Mouse (Mus musculus): ENCODE measurements around the gene Osbpl5. TPM values are rescaled to one million over a fixed set of nuclear protein-coding genes. Genes with fewer than 3 reads are reported as not detected.

Osbpl5 gene
- polyA plus RNA-seq (2014; fragmentation: Nextera tagmentation; extraction: Ambion mirVana), result 47.5 and 47.7 TPM in 2 replicates

- H3K4me1 ChIP-seq (ENCODE audit: control insufficient read depth, insufficient read depth, low read length), result 0 out of 2 replicates have a peak, but pooled peaks cover 7% of the 10 kb centered on the region
- DNase-seq (ENCODE audit: low spot score), result no peak
- no peaks in the 10 kb centered on the region; the same call in none of the 2 replicates for H3K27me3 ChIP-seq (replicated peaks; ENCODE audit: control insufficient read depth, insufficient read depth, low read length)
These were observed at the start of gene Osbpl5 for GRCm38 (mm10) chr7:143756125-143757026. TSS of gene Osbpl5 (minus strand) at chr7:143756985.

DNA sequence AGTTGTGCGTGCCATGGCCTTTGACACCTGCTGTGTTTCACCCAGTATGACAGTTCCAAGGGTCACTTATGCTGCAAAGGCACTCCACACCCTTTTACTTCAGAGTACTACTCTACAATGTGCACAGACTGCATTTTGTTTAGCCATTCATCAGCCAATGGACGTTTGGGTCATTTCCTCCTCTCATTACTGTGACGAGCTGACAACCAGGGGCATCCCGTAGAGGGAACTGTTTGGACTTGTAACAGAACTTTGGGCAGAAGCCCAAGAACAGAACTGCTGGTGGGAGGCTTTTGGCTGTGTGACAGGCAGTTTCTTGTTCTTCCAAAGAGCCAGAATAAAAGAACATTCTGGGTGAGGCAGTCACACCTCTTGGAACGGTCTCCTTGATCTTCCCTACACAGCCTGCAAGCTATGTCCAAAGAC lies 48.4 kb upstream of the Osbpl5 start:
- DNase-seq (ENCODE audit: low spot score), result peak; percentile 13
- no peaks in the 10 kb centered on the region for H3K4me1 ChIP-seq (ENCODE audit: control insufficient read depth, insufficient read depth, low read length)
- no peak overlapping the region for H3K27ac ChIP-seq (replicated peaks; ENCODE audit: low read depth, low read length)
- ATAC-seq (ENCODE audit: low read depth), result no peak
- H3K4me2 ChIP-seq (ENCODE audit: low read depth, low read length), result no peak overlapping the region
- H3K36me3 ChIP-seq (ENCODE audit: control insufficient read depth, insufficient read depth, low read length), result peaks cover 60% of the 10 kb centered on the region
- 78% methylated on average over 5 of the region's 5 CpGs for WGBS
- no peak overlapping the region for H3K4me3 ChIP-seq (ENCODE audit: low read depth, low read length)
- no peaks in the 10 kb centered on the region for H3K9me3 ChIP-seq (ENCODE audit: control insufficient read depth, low read length)
- no peak overlapping the region for H3K9ac ChIP-seq (ENCODE audit: low read depth, low read length)
- H3K27me3 ChIP-seq (replicated peaks; ENCODE audit: control insufficient read depth, insufficient read depth, low read length), result no peaks in the 10 kb centered on the region

More at GRCm38 (mm10) chr7:143756125-143757026, at the start of gene Osbpl5:
- Histone ChIP-seq H3K4me2 (ENCODE audit: low read depth, low read length) (peak within 1 kb of the TSS; percentile 67), H3K36me3 (ENCODE audit: control insufficient read depth, insufficient read depth, low read length) (no peaks in the 10 kb centered on the region), H3K9me3 (ENCODE audit: control insufficient read depth, low read length) (no peaks in the 10 kb centered on the region), H3K9ac (ENCODE audit: low read depth, low read length) (peak within 1 kb of the TSS; percentile 55), H3K4me3 (ENCODE audit: low read depth, low read length) (peak within 1 kb of the TSS; percentile 37), H3K27ac (replicated peaks; ENCODE audit: low read depth, low read length) (no peak within 1 kb of the TSS)
- ATAC-seq (ENCODE audit: low read depth), result peak; percentile 19; the same call in 1 of the 2 replicates
- 26% methylated on average over 14 of the region's 22 CpGs for WGBS

DNA sequence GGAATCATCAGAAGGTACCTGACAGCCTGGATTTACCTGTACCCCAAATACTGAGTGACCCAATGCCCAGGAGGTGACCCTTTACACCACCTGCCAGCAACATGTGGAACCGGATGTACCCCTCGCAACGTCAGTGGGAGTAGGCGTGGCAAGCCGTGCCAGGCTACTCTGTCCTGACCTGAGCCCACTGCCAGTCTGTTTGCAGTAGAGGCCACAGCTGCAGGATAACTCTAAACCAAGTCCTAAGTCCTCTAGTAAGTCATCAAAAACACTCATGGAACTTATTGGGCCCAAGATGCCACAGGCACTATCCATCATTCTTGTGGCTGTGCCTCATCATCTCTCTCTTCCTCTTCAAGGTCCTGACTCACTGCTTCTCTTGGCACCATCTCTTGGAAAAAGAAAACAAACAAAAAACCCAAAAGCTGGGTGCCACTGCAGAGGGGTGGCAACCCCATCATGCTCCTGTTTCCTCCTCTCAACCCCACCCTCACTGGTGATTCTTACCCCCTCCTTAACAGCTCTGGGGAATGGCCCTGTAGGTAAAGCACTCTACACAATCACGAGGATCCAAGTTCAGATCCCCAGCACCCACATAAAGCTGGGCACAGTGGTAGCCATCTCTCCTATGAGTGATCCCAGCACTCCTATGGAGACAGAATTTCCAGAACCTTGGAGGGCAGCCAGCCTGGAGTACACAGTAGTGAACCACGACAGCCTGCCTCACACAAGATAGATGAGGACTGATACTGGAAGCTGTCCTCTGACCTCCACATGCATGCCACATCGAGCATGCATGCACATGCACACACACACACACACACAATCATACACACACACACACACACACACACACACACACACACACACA lies 44.6 kb upstream of the Osbpl5 start:
- Histone ChIP-seq H3K36me3 (ENCODE audit: control insufficient read depth, insufficient read depth, low read length) (peaks cover 65% of the 10 kb centered on the region), H3K9me3 (ENCODE audit: control insufficient read depth, low read length) (no peaks in the 10 kb centered on the region), H3K27ac (replicated peaks; ENCODE audit: low read depth, low read length) (no peak overlapping the region), H3K9ac (ENCODE audit: low read depth, low read length) (no peak overlapping the region), H3K4me1 (ENCODE audit: control insufficient read depth, insufficient read depth, low read length) (no peaks in the 10 kb centered on the region), H3K27me3 (replicated peaks; ENCODE audit: control insufficient read depth, insufficient read depth, low read length) (no peaks in the 10 kb centered on the region), H3K4me3 (ENCODE audit: low read depth, low read length) (no peak overlapping the region), H3K4me2 (ENCODE audit: low read depth, low read length) (no peak overlapping the region)
- 81% methylated on average over 8 of the region's 8 CpGs for WGBS
- DNase-seq (ENCODE audit: low spot score), result no peak
- ATAC-seq (ENCODE audit: low read depth), result no peak

DNA sequence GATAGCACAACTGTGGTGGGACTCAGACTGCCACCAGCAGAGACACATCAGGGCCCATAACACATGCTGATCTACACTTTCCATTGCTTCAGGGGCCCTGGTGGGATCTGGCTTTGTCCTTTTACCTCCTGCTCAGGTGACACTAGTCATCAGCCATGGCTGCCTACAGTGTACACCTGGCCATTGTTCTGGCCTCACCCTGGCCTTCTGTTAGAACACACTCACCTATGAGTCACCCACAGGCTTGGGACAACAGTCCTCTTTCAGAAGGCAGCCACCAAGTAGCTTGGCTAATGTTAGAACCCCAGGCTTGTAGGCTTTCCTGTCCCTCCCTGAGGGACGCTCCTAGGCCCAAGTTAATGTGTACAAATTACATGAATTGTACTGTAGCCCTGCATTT lies 44.0 kb upstream of the Osbpl5 start:
- DNase-seq (ENCODE audit: low spot score) (no peak), ATAC-seq (ENCODE audit: low read depth) (no peak)
- no peak overlapping the region for H3K27ac ChIP-seq (replicated peaks; ENCODE audit: low read depth, low read length)
- H3K4me3 ChIP-seq (ENCODE audit: low read depth, low read length), result no peak overlapping the region
- no peaks in the 10 kb centered on the region for H3K4me1 ChIP-seq (ENCODE audit: control insufficient read depth, insufficient read depth, low read length)
- H3K9me3 ChIP-seq (ENCODE audit: control insufficient read depth, low read length), result no peaks in the 10 kb centered on the region
- no peaks in the 10 kb centered on the region for H3K27me3 ChIP-seq (replicated peaks; ENCODE audit: control insufficient read depth, insufficient read depth, low read length)
- no peak overlapping the region for H3K4me2 ChIP-seq (ENCODE audit: low read depth, low read length)
- WGBS, result 86% methylated on average over 1 of the region's 1 CpGs
- H3K9ac ChIP-seq (ENCODE audit: low read depth, low read length), result no peak overlapping the region
- peaks cover 69% of the 10 kb centered on the region for H3K36me3 ChIP-seq (ENCODE audit: control insufficient read depth, insufficient read depth, low read length)

DNA sequence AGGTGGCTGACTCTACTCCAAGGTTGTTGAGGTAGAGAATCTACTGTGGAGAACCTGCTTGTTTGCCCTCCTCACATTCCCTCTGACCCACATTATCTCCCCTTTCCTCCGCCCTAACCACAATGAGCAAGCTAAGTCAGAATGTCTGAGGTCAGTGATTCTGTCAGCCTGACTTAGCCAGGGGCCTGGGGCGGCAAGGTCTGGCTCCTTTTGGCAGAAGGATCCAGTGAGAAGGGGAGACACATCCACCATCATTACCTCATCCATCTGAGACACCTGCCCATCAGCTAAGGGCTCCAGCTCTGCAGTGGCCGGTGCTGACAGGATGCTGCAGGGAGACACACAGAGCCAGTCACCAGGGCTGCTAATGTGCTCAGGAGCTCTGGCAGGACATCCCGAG lies 42.0 kb upstream of the Osbpl5 start:
- 86% methylated on average over 4 of the region's 4 CpGs for WGBS
- H3K9ac ChIP-seq (ENCODE audit: low read depth, low read length), result no peak overlapping the region

GRCm38 (mm10) chr7:143793121-143793520 lies 36.3 kb upstream of the Osbpl5 start:
- no peak overlapping the region for H3K27ac ChIP-seq (replicated peaks; ENCODE audit: low read depth, low read length)
- peak; percentile 47; the same call in 1 of the 2 replicates for ATAC-seq (ENCODE audit: low read depth)
- 63% methylated on average over 4 of the region's 4 CpGs for WGBS
- 0 out of 2 replicates have a peak, but pooled peaks cover 6% of the 10 kb centered on the region for H3K9me3 ChIP-seq (ENCODE audit: control insufficient read depth, low read length)
- no peaks in the 10 kb centered on the region for H3K27me3 ChIP-seq (replicated peaks; ENCODE audit: control insufficient read depth, insufficient read depth, low read length)
- H3K4me2 ChIP-seq (ENCODE audit: low read depth, low read length), result no peak overlapping the region
- peak; percentile 34 for DNase-seq (ENCODE audit: low spot score)
- H3K9ac ChIP-seq (ENCODE audit: low read depth, low read length), result no peak overlapping the region
- H3K36me3 ChIP-seq (ENCODE audit: control insufficient read depth, insufficient read depth, low read length), result peaks cover 28% of the 10 kb centered on the region
- H3K4me1 ChIP-seq (ENCODE audit: control insufficient read depth, insufficient read depth, low read length), result no peaks in the 10 kb centered on the region
- H3K4me3 ChIP-seq (ENCODE audit: low read depth, low read length), result no peak overlapping the region

More for the DNA sequence above, 42.0 kb upstream of the Osbpl5 start:
- Histone ChIP-seq H3K27ac (replicated peaks; ENCODE audit: low read depth, low read length) (no peak overlapping the region), H3K36me3 (ENCODE audit: control insufficient read depth, insufficient read depth, low read length) (peaks cover 62% of the 10 kb centered on the region), H3K4me1 (ENCODE audit: control insufficient read depth, insufficient read depth, low read length) (no peaks in the 10 kb centered on the region), H3K4me3 (ENCODE audit: low read depth, low read length) (no peak overlapping the region), H3K9me3 (ENCODE audit: control insufficient read depth, low read length) (no peaks in the 10 kb centered on the region), H3K27me3 (replicated peaks; ENCODE audit: control insufficient read depth, insufficient read depth, low read length) (no peaks in the 10 kb centered on the region), H3K4me2 (ENCODE audit: low read depth, low read length) (no peak overlapping the region)
- ATAC-seq (ENCODE audit: low read depth), result no peak
- DNase-seq (ENCODE audit: low spot score), result no peak

GRCm38 (mm10) chr7:143792336-143792985 lies 35.7 kb upstream of the Osbpl5 start:
- 76% methylated on average over 6 of the region's 6 CpGs for WGBS
- Histone ChIP-seq H3K9ac (ENCODE audit: low read depth, low read length) (no peak overlapping the region), H3K4me1 (ENCODE audit: control insufficient read depth, insufficient read depth, low read length) (no peaks in the 10 kb centered on the region), H3K9me3 (ENCODE audit: control insufficient read depth, low read length) (0 out of 2 replicates have a peak, but pooled peaks cover 6% of the 10 kb centered on the region), H3K36me3 (ENCODE audit: control insufficient read depth, insufficient read depth, low read length) (peaks cover 22% of the 10 kb centered on the region), H3K4me2 (ENCODE audit: low read depth, low read length) (no peak overlapping the region), H3K4me3 (ENCODE audit: low read depth, low read length) (no peak overlapping the region), H3K27me3 (replicated peaks; ENCODE audit: control insufficient read depth, insufficient read depth, low read length) (no peaks in the 10 kb centered on the region), H3K27ac (replicated peaks; ENCODE audit: low read depth, low read length) (no peak overlapping the region)
- ATAC-seq (ENCODE audit: low read depth) (no peak), DNase-seq (ENCODE audit: low spot score) (no peak)
